ENCODE assay signal across 11 mouse cellular contexts in genomic region chr5:150583622-150584336, GRCm38 (mm10). TPM values are rescaled to one million over a fixed set of nuclear protein-coding genes. Genes with fewer than 3 reads are reported as not detected.
DNase-seq lines count a peak whose midpoint lies in the region; ATAC-seq and TF ChIP-seq lines count a peak whose summit lies in the region.
"Had no signal": no experiment of that assay in that cellular context is flagged by ENCODE, and none has a peak within 500 bp of the region (broad histone marks: within the 10 kb centered on the region; RNA-seq: fewer than 3 reads in every experiment).

No protein-coding gene starts in this region.

- H3K4me3 ChIP-seq in heart, embryonic 11.5 days (ENCODE audit: low read depth, low read length), result no peak overlapping the region
- H3K4me3 ChIP-seq in MEL (ENCODE audit: control insufficient read depth in 1 of 2, insufficient read depth in 1 of 2, low read depth in 2 of 2, low read length in 2 of 2), result no peak overlapping the region
- no peak overlapping the region for H3K4me3 ChIP-seq in lung, postnatal 0 days (ENCODE audit: low read depth, low read length)
- H3K4me3 ChIP-seq: embryonic facial prominence, embryonic 15.5 days; neural tube, embryonic 13.5 days had no signal

- TF ChIP-seq EP300 in MEL (IDR thresholded peaks at IDR 0.05; ENCODE audit: low read depth in 1 of 2, low read length in 2 of 2), result no peak
- TF ChIP-seq EP300 in lung, postnatal 0 days (IDR thresholded peaks at IDR 0.05), result no peak

- H3K9me3 ChIP-seq in heart, embryonic 11.5 days (replicated peaks; ENCODE audit: control insufficient read depth, low read length), result no peaks in the 10 kb centered on the region
- H3K9me3 ChIP-seq in MEL (replicated peaks; ENCODE audit: insufficient read depth, low read length), result no peaks in the 10 kb centered on the region
- H3K9me3 ChIP-seq in lung, postnatal 0 days (ENCODE audit: low read length), result no peaks in the 10 kb centered on the region
- H3K9me3 ChIP-seq: embryonic facial prominence, embryonic 15.5 days; neural tube, embryonic 13.5 days had no signal

- H3K4me2 ChIP-seq in heart, embryonic 11.5 days, result no peak overlapping the region
- H3K4me2 ChIP-seq in lung, postnatal 0 days (replicated peaks; ENCODE audit: low read depth, low read length), result no peak overlapping the region
- H3K4me2 ChIP-seq: embryonic facial prominence, embryonic 15.5 days; neural tube, embryonic 13.5 days had no signal

- no peak for TF ChIP-seq RAD21 in MEL (IDR thresholded peaks at IDR 0.05; ENCODE audit: low read depth, low read length)

- H3K9ac ChIP-seq in heart, embryonic 11.5 days (ENCODE audit: low read depth, low read length), result no peak overlapping the region
- no peak overlapping the region for H3K9ac ChIP-seq in MEL (ENCODE audit: control insufficient read depth, low read depth, low read length, poor library complexity, severe bottlenecking)
- no peak overlapping the region for H3K9ac ChIP-seq in lung, postnatal 0 days (replicated peaks; ENCODE audit: low read depth)
- H3K9ac ChIP-seq: embryonic facial prominence, embryonic 15.5 days; neural tube, embryonic 13.5 days had no signal

- TF ChIP-seq CTCF in MEL (IDR thresholded peaks at IDR 0.05 in 2 of 3, conservative IDR thresholded peaks at IDR 0.05 in 1 of 3; ENCODE audit: control insufficient read depth in 1 of 3, insufficient read depth in 1 of 3, low read depth in 2 of 3, low read length in 3 of 3, poor library complexity in 1 of 3, severe bottlenecking in 1 of 3), result no peak
- TF ChIP-seq CTCF in lung, postnatal 0 days (IDR thresholded peaks at IDR 0.05), result no peak

- peak; percentile 92 for DNase-seq in heart, adult 11 months
- DNase-seq in MEL (ENCODE audit: low read depth, low spot score), result peak; percentile 55
- DNase-seq in cerebellum, postnatal 36 days, result peak; percentile 24 to 33
- peak; percentile 71 for DNase-seq in lung, postnatal 0 days (ENCODE audit: low spot score)
- DNase-seq in right cerebral cortex, postnatal 25 days, result no peak
- DNase-seq in testis, postnatal 14 days (ENCODE audit: low spot score), result no peak
- no peak for DNase-seq in layer of hippocampus, postnatal 14 days (ENCODE audit: low spot score in 2 of 2)
- DNase-seq: thymus, adult 2 months had no signal

- ATAC-seq in heart, embryonic 11.5 days (replicated peaks; ENCODE audit: insufficient number of reproducible peaks, low FRiP score, low TSS enrichment), result no peak
- peak; percentile 77 for ATAC-seq in lung, postnatal 0 days

- 64% methylated on average over 5 of the region's 5 CpGs for WGBS in heart, embryonic 11.5 days (ENCODE audit: insufficient replicate concordance)
- 48% methylated on average over 5 of the region's 5 CpGs for WGBS in lung, postnatal 0 days

- no peak overlapping the region for H3K27ac ChIP-seq in heart, embryonic 11.5 days (ENCODE audit: low read depth, low read length)
- H3K27ac ChIP-seq in MEL (ENCODE audit: control insufficient read depth, low read depth, low read length), result no peak overlapping the region
- H3K27ac ChIP-seq in lung, postnatal 0 days (ENCODE audit: low read length), result no peak overlapping the region
- H3K27ac ChIP-seq: embryonic facial prominence, embryonic 15.5 days; neural tube, embryonic 13.5 days had no signal

- no peaks in the 10 kb centered on the region for H3K79me2 ChIP-seq in MEL (ENCODE audit: control insufficient read depth, insufficient read depth, low read length, poor library complexity)

- TF ChIP-seq POLR2A in MEL (IDR thresholded peaks at IDR 0.05; ENCODE audit: control insufficient read depth in 1 of 2, insufficient read depth in 1 of 2, low read depth in 1 of 2, low read length in 2 of 2, poor library complexity in 1 of 2), result no peak

- H3K4me1 ChIP-seq in heart, embryonic 11.5 days (ENCODE audit: control insufficient read depth, insufficient read depth, low read length), result no peaks in the 10 kb centered on the region
- peaks cover 29 to 34% of the 10 kb centered on the region in 2 experiments for H3K4me1 ChIP-seq in MEL (ENCODE audit: control insufficient read depth in 1 of 2, insufficient read depth in 2 of 2, low read length in 2 of 2)
- H3K4me1 ChIP-seq in lung, postnatal 0 days (ENCODE audit: insufficient read depth, low read depth, low read length), result peaks cover 4% of the 10 kb centered on the region; the same call in 1 of the 2 replicates
- H3K4me1 ChIP-seq: embryonic facial prominence, embryonic 15.5 days; neural tube, embryonic 13.5 days had no signal

- no peaks in the 10 kb centered on the region for H3K27me3 ChIP-seq in heart, embryonic 11.5 days (ENCODE audit: control insufficient read depth, insufficient read depth, low read length)
- no peaks in the 10 kb centered on the region for H3K27me3 ChIP-seq in MEL (ENCODE audit: control insufficient read depth in 1 of 2, insufficient read depth in 2 of 2, low read length in 2 of 2)
- H3K27me3 ChIP-seq in lung, postnatal 0 days (replicated peaks; ENCODE audit: insufficient read depth, low read length), result no peaks in the 10 kb centered on the region
- H3K27me3 ChIP-seq: embryonic facial prominence, embryonic 15.5 days; neural tube, embryonic 13.5 days had no signal

- no peaks in the 10 kb centered on the region for H3K36me3 ChIP-seq in heart, embryonic 11.5 days (ENCODE audit: control insufficient read depth, insufficient read depth, low read length)
- H3K36me3 ChIP-seq in MEL (ENCODE audit: control insufficient read depth in 1 of 2, insufficient read depth in 2 of 2, low read length in 2 of 2), result peaks cover 0 to 19% of the 10 kb centered on the region in 2 experiments; a peak in 2 of 4 replicates
- no peaks in the 10 kb centered on the region for H3K36me3 ChIP-seq in lung, postnatal 0 days (ENCODE audit: insufficient read depth, low read length)
- H3K36me3 ChIP-seq: embryonic facial prominence, embryonic 15.5 days; neural tube, embryonic 13.5 days had no signal

TF ChIP-seq in MEL, 35 proteins besides CTCF, POLR2A, EP300 and RAD21:
- TF ChIP-seq SIN3A (IDR thresholded peaks at IDR 0.05; ENCODE audit: low read length) (0 out of 2 replicates have a peak, but pooled peaks have one; percentile 32), MAX (IDR thresholded peaks at IDR 0.05; ENCODE audit: low read length) (peak; percentile 52), CHD1 (IDR thresholded peaks at IDR 0.05; ENCODE audit: low read depth, low read length) (no peak), MAZ (IDR thresholded peaks at IDR 0.05; ENCODE audit: low read depth, low read length) (no peak), TBP (IDR thresholded peaks at IDR 0.05; ENCODE audit: low read depth, low read length) (no peak), KAT2A (conservative IDR thresholded peaks at IDR 0.05; ENCODE audit: low read depth, low read length) (0 out of 2 replicates have a peak, but pooled peaks have one; percentile 34), UBTF (IDR thresholded peaks at IDR 0.05; ENCODE audit: borderline replicate concordance, insufficient read depth, low read depth, low read length) (no peak), RCOR1 (IDR thresholded peaks at IDR 0.05; ENCODE audit: low read depth, low read length) (no peak), GATA1 (IDR thresholded peaks at IDR 0.05; ENCODE audit: low read depth, low read length) (no peak), ELF1 (IDR thresholded peaks at IDR 0.05; ENCODE audit: low read depth, low read length) (0 out of 2 replicates have a peak, but pooled peaks have one; percentile 29)

RNA-seq across cellular contexts. Expression of gene N4bp2l1, which starts 13.2 kb away (rescaled TPM):
- polyA plus RNA-seq in heart, embryonic 11.5 days (2014; fragmentation: Nextera tagmentation; extraction: Ambion mirVana), result 3.0 and 3.2 TPM in 2 replicates
- 2.6 and 2.9 TPM in 2 replicates for total RNA-seq in MEL (2012; rRNA removed)
- polyA plus RNA-seq in MEL (2012; ENCODE audit: insufficient read depth in 1 of 2, insufficient read length in 2 of 2, low read depth in 1 of 2, low replicate concordance in 2 of 2, missing spikeins in 1 of 2), result 10 to 100 TPM in 1 of 2 experiments, not detected in 1; 15.0 TPM
- polyA plus RNA-seq in lung, postnatal 0 days (2015; fragmentation: Nextera tagmentation; extraction: Ambion mirVana), result 14.0 and 15.2 TPM in 2 replicates
- total RNA-seq in layer of hippocampus, postnatal 14 days (2021), result 10 to 100 TPM; 34.3 to 42.6 TPM

Comparison
In these comparisons a context has a peak if more than half of its experiments do, and no peak if none do; other contexts are left out.
1. DNase-seq: peak in heart, adult 11 months (single experiment), MEL (single experiment), cerebellum, postnatal 36 days (2 of 2) and lung, postnatal 0 days (single experiment); none in right cerebral cortex, postnatal 25 days (single experiment), testis, postnatal 14 days (single experiment) and layer of hippocampus, postnatal 14 days (0 of 2).